Mouse (Mus musculus) lung, adult 10 weeks (tissue): ENCODE results near the gene Gm21190. TPM values are rescaled to one million over a fixed set of nuclear protein-coding genes. Genes with fewer than 3 reads are reported as not detected.

Source experiments
- polyA plus RNA-seq: library from polyadenylated mRNA; stranded (reverse); fragments of 350-450 nt; fragmentation: Illumina TruSeq; extraction: RNeasy Lipid Tissue Mini Kit (QIAGEN cat#74804); gene quantifications from one replicate; pipeline ENCODE4 v1.2.3, GENCODE M21; 2014; ENCODE audit warnings: low read depth, low replicate concordance; ENCODE audit not compliant: insufficient read depth

The Gm21190 gene
- polyA plus RNA-seq = not detected

DNA sequence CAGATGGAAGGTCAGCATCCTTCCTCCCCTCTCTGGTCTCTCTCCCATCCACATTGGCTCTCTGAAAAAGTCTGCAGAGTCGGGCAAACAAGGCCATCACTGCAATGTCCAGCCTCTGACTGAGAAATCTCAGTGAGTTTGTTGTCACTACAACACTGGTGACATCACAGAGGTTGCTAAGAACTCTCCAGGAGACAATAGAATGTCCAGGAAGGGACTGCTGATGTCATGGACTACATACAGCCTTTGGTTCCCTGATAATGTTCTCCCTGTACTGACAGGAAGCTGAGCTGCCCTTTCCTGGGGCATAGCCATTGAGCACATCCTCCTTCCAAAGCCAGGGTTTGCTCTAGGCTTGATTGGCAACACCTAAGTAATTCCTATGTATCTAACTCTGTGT, at the start of gene Gm21190:
Gm21190 (minus strand) TSS at position 101 of the 400 bp plus-strand sequence.

DNA sequence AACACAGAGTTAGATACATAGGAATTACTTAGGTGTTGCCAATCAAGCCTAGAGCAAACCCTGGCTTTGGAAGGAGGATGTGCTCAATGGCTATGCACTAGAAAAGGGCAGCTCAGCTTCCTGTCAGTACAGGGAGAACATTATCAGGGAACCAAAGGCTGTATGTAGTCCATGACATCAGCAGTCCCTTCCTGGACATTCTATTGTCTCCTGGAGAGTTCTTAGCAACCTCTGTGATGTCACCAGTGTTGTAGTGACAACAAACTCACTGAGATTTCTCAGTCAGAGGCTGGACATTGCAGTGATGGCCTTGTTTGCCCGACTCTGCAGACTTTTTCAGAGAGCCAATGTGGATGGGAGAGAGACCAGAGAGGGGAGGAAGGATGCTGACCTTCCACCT, 48.0 kb upstream of the Gm21190 start, which contains the start of gene Gm21083:
Gm21083 (plus strand) TSS at position 301 of the 400 bp plus-strand sequence.

DNA sequence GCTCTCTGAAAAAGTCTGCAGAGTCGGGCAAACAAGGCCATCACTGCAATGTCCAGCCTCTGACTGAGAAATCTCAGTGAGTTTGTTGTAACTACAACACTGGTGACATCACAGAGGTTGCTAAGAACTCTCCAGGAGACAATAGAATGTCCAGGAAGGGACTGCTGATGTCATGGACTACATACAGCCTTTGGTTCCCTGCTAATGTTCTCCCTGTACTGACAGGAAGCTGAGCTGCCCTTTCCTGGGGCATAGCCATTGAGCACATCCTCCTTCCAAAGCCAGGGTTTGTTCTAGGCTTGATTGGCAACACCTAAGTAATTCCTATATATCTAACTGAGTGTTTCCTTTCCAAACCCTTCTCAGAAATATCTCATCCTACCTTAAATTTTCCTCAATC, 52.6 kb downstream of the Gm21190 start, which contains the start of gene Gm21149:
Gm21149 (minus strand) TSS at position 101 of the 400 bp plus-strand sequence.

Other genes starting within 250 kb of the Gm21190 start
- 2.5 TPM for gene Gm21149, start 52.7 kb downstream of the Gm21190 start, polyA plus RNA-seq
- gene Gm21083, start 48.1 kb upstream of the Gm21190 start, polyA plus RNA-seq = not detected
- gene Speer4d, start 89.8 kb upstream of the Gm21190 start, polyA plus RNA-seq = not detected
- not detected for gene 4930572O03Rik, start 127.8 kb upstream of the Gm21190 start, polyA plus RNA-seq
- gene Speer4c, start 185.0 kb upstream of the Gm21190 start, polyA plus RNA-seq = 0.66 TPM